In genomic region chr14:71217041-71217440, GRCm38 (mm10) we compare ENCODE assay signal across 22 mouse cellular contexts.
DNase-seq lines count a peak whose midpoint lies in the region; ATAC-seq and TF ChIP-seq lines count a peak whose summit lies in the region.
"Had no signal": no experiment of that assay in that cellular context is flagged by ENCODE, and none has a peak within 500 bp of the region (broad histone marks: within the 10 kb centered on the region; RNA-seq: fewer than 3 reads in every experiment).

No protein-coding gene starts in this region.

- H3K9ac ChIP-seq in liver, embryonic 11.5 days (ENCODE audit: low read depth, low read length): no peak overlapping the region
- H3K9ac ChIP-seq in liver, embryonic 12.5 days: no peak overlapping the region
- H3K9ac ChIP-seq in liver, postnatal 0 days (replicated peaks): no peak overlapping the region
- H3K9ac ChIP-seq: forebrain, embryonic 15.5 days; hindbrain, embryonic 12.5 days; hindbrain, embryonic 15.5 days had no signal

- ATAC-seq in liver, embryonic 11.5 days (replicated peaks; ENCODE audit: low FRiP score): peak; percentile 82
- ATAC-seq in liver, embryonic 12.5 days: peak; percentile 78
- no peak for ATAC-seq in liver, postnatal 0 days
- no peak; the same call in 1 of the 2 replicates for ATAC-seq in erythroblast, adult 5-6 weeks (replicated peaks; ENCODE audit: low FRiP score, poor library complexity, severe bottlenecking)
- ATAC-seq: activated CD4-positive, CD25-positive, alpha-beta regulatory T cell, adult 4 months; forebrain, embryonic 15.5 days had no signal

- no peak for DNase-seq in liver, embryonic 11.5 days (ENCODE audit: low spot score)
- no peak for DNase-seq in liver
- no peak for DNase-seq in liver, postnatal 0 days
- DNase-seq in thymus, adult 18-20 months: no peak
- DNase-seq in layer of hippocampus, postnatal 36 days: no peak
- DNase-seq: adrenal gland, adult 8-10 months; adrenal gland, postnatal 25 days; B cell, adult 2 months; cerebellum, adult 11-12 months; cerebellum, adult 8-10 months; cerebellum, postnatal 10 days; cerebellum, postnatal 36 days; gastrocnemius, postnatal 25 days; heart, adult 2 months had no signal

- peaks cover 4% of the 10 kb centered on the region; the same call in 1 of the 2 replicates for H3K4me1 ChIP-seq in liver, embryonic 11.5 days (replicated peaks; ENCODE audit: control insufficient read depth, insufficient read depth, low read length)
- peaks cover 13% of the 10 kb centered on the region for H3K4me1 ChIP-seq in liver, embryonic 12.5 days
- no peaks in the 10 kb centered on the region for H3K4me1 ChIP-seq in liver, postnatal 0 days (ENCODE audit: insufficient read depth)
- H3K4me1 ChIP-seq: forebrain, embryonic 15.5 days; heart, embryonic 10.5 days; hindbrain, embryonic 12.5 days had no signal

- TF ChIP-seq EP300 in liver, postnatal 0 days (IDR thresholded peaks at IDR 0.05; ENCODE audit: low read depth): peak; percentile 80

- peaks cover 4% of the 10 kb centered on the region for H3K9me3 ChIP-seq in liver, embryonic 11.5 days (ENCODE audit: control insufficient read depth, low read length)
- peaks cover 8% of the 10 kb centered on the region; the same call in 1 of the 2 replicates for H3K9me3 ChIP-seq in liver, embryonic 12.5 days (replicated peaks)
- 0 out of 2 replicates have a peak, but pooled peaks cover 2% of the 10 kb centered on the region for H3K9me3 ChIP-seq in liver, postnatal 0 days (ENCODE audit: low read length)
- H3K9me3 ChIP-seq: forebrain, embryonic 15.5 days; heart, embryonic 10.5 days; hindbrain, embryonic 12.5 days; hindbrain, embryonic 15.5 days had no signal

- 24% methylated on average over 1 of the region's 1 CpGs for WGBS in liver, embryonic 11.5 days
- 13% methylated on average over 1 of the region's 1 CpGs for WGBS in liver, embryonic 12.5 days (ENCODE audit: insufficient replicate concordance)
- WGBS in liver, postnatal 0 days (ENCODE audit: insufficient replicate concordance): 41% methylated on average over 1 of the region's 1 CpGs

- no peaks in the 10 kb centered on the region for H3K27me3 ChIP-seq in liver, embryonic 11.5 days (replicated peaks; ENCODE audit: control insufficient read depth, insufficient read depth, low read length)
- no peaks in the 10 kb centered on the region for H3K27me3 ChIP-seq in liver, embryonic 12.5 days (replicated peaks)
- no peaks in the 10 kb centered on the region for H3K27me3 ChIP-seq in liver, postnatal 0 days (ENCODE audit: insufficient read depth, low read length)
- H3K27me3 ChIP-seq: forebrain, embryonic 15.5 days; hindbrain, embryonic 12.5 days; hindbrain, embryonic 15.5 days had no signal

- H3K4me2 ChIP-seq in liver, embryonic 11.5 days: no peak overlapping the region
- no peak overlapping the region for H3K4me2 ChIP-seq in liver, embryonic 12.5 days
- H3K4me2 ChIP-seq in liver, postnatal 0 days (ENCODE audit: low read depth, low read length): no peak overlapping the region
- H3K4me2 ChIP-seq: forebrain, embryonic 15.5 days; hindbrain, embryonic 12.5 days; hindbrain, embryonic 15.5 days had no signal

- H3K36me3 ChIP-seq in liver, embryonic 11.5 days (ENCODE audit: control insufficient read depth, insufficient read depth, low read length): no peaks in the 10 kb centered on the region
- no peaks in the 10 kb centered on the region for H3K36me3 ChIP-seq in liver, embryonic 12.5 days
- no peaks in the 10 kb centered on the region for H3K36me3 ChIP-seq in liver, postnatal 0 days (replicated peaks; ENCODE audit: insufficient read depth, low read length)
- H3K36me3 ChIP-seq: forebrain, embryonic 15.5 days; G1E; heart, embryonic 10.5 days; hindbrain, embryonic 12.5 days; hindbrain, embryonic 15.5 days had no signal

- no peak overlapping the region for H3K27ac ChIP-seq in liver, embryonic 11.5 days (ENCODE audit: low read depth, low read length)
- H3K27ac ChIP-seq in liver, embryonic 12.5 days: no peak overlapping the region
- no peak overlapping the region for H3K27ac ChIP-seq in liver, postnatal 0 days (ENCODE audit: low read depth)
- H3K27ac ChIP-seq: forebrain, embryonic 15.5 days; heart, adult 2 months; heart, embryonic 10.5 days; hindbrain, embryonic 12.5 days; hindbrain, embryonic 15.5 days had no signal

- H3K4me3 ChIP-seq in liver, embryonic 11.5 days (ENCODE audit: low read depth, low read length): no peak overlapping the region
- H3K4me3 ChIP-seq in liver, embryonic 12.5 days: no peak overlapping the region
- no peak overlapping the region for H3K4me3 ChIP-seq in liver, postnatal 0 days (ENCODE audit: low read depth, low read length)
- H3K4me3 ChIP-seq: forebrain, embryonic 15.5 days; heart, adult 2 months; heart, embryonic 10.5 days; hindbrain, embryonic 12.5 days; hindbrain, embryonic 15.5 days had no signal

- TF ChIP-seq CTCF in liver, postnatal 0 days (IDR thresholded peaks at IDR 0.05; ENCODE audit: low read depth): no peak

Comparison
In these comparisons a context has a peak if more than half of its experiments do, and no peak if none do; other contexts are left out.
1. ATAC-seq: peak in liver, embryonic 11.5 days (single experiment) and liver, embryonic 12.5 days (single experiment); none in liver, postnatal 0 days (single experiment) and erythroblast, adult 5-6 weeks (single experiment).